Mouse (Mus musculus) neural tube, embryonic 14.5 days (tissue): Measurements from ENCODE around the gene Taf5. TPM values are rescaled to one million over a fixed set of nuclear protein-coding genes. Genes with fewer than 3 reads are reported as not detected.
A peak's percentile ranks its signal among the peaks of the same experiment; 100 is the strongest.

ENCODE experiments used
- ATAC-seq: fragments of 200-750 bp; cut with Nextera tagmentation; 2 replicates; pipeline ENCODE4 v1.8.0; 2017; ENCODE audit warnings: low read depth, mild to moderate bottlenecking, moderate TSS enrichment, moderate library complexity
- H3K27ac ChIP-seq: fragments of 300-500 bp; sonication (generic); 2 replicates; pipeline ENCODE4 v1.5.1; 2014; ENCODE audit warnings: low read depth, mild to moderate bottlenecking, control low read depth, low read length, moderate library complexity, mixed read lengths
- H3K27me3 ChIP-seq: fragments of 300-500 bp; sonication (generic); 2 replicates; pipeline ENCODE4 v1.6.1; 2014; ENCODE audit warnings: low read length; ENCODE audit not compliant: control insufficient read depth, insufficient read depth
- H3K36me3 ChIP-seq: fragments of 300-500 bp; sonication (generic); 2 replicates; pipeline ENCODE4 v1.6.1; 2014; ENCODE audit warnings: low read length, mixed read lengths; ENCODE audit not compliant: control insufficient read depth, insufficient read depth
- H3K4me1 ChIP-seq: fragments of 300-500 bp; sonication (generic); 2 replicates; pipeline ENCODE4 v1.6.1; 2014; ENCODE audit warnings: low read length; ENCODE audit not compliant: control insufficient read depth, insufficient read depth
- H3K4me2 ChIP-seq: fragments of 300-500 bp; sonication (generic); 2 replicates; pipeline ENCODE4 v1.6.1; 2014; ENCODE audit warnings: mild to moderate bottlenecking, low read depth, low read length, control low read depth
- H3K4me3 ChIP-seq: fragments of 300-500 bp; sonication (generic); 2 replicates; pipeline ENCODE4 v1.5.1; 2014; ENCODE audit warnings: low read depth, low read length, control low read depth, mixed read lengths
- H3K9ac ChIP-seq: fragments of 300-500 bp; sonication (generic); replicated peaks from 2 replicates; pipeline ENCODE4 v1.6.1; 2014; ENCODE audit warnings: low read depth, mild to moderate bottlenecking, control low read depth, low read length, mixed read lengths
- H3K9me3 ChIP-seq: fragments of 300-500 bp; sonication (generic); 2 replicates; pipeline ENCODE4 v1.6.1; 2016; ENCODE audit warnings: low read length; ENCODE audit not compliant: control insufficient read depth
- WGBS: fragments of 180-500 bp; shearing (Covaris S2); extraction: QIAGEN DNeasy Blood & Tissue Kit; methylation state at CpG from one replicate; pipeline ENCODE4 v1.1.7; 2014; 5-methylcytosine and 5-hydroxymethylcytosine counted together
- polyA plus RNA-seq: library from polyadenylated mRNA; unstranded; fragments of >200 nt; fragmentation: Nextera tagmentation; extraction: Ambion mirVana; gene quantifications from 2 replicates; pipeline ENCODE4 v1.2.1, GENCODE M21; 2014

Taf5 gene
- polyA plus RNA-seq = 7.7 and 9.8 TPM in 2 replicates

DNA sequence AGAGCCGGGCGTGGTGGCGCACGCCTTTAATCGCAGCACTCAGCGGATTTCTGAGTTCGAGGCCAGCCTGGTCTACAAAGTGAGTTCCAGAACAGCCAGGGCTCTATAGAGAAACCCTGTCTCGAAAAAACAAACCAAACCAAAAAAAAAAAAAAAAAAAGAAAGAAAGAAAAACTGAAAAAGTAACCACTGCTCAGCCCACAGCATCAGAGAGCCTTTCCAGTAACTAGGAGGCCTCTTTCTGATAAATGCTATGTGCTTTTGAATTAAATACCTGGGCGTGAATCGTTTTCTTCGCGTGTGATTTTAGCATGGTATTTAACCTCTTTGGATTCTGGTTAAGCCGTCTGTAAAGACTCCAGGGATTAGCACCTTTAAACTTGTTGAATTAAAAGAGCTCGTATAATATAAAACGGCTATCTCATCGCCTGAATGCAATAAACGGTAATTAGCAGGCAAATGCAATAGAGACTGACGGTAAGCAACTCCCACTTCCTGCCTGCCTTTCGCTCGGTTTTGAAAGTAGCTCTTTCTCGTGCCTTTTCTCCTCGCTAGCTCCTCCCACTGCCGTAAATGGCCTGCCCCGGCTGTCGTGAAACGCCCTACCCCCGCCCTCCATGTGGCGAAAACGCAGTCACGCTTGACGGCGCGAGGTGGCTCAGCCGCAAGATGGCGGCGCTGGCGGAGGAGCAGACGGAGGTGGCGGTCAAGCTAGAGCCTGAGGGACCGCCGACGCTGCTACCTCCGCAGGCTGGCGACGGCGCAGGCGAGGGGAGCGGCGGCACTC lies at the start of gene Taf5:
Taf5 (plus strand) TSS at position 651 of the 787 bp plus-strand sequence.
- Histone ChIP-seq H3K36me3 (peaks cover 12% of the 10 kb centered on the region; the same call in 1 of the 2 replicates), H3K27ac (peak within 1 kb of the TSS; percentile 84), H3K4me2 (peak within 1 kb of the TSS; percentile 54), H3K9me3 (no peaks in the 10 kb centered on the region), H3K27me3 (no peaks in the 10 kb centered on the region; the same call in 1 of the 2 replicates), H3K4me1 (peaks cover 3% of the 10 kb centered on the region; the same call in 1 of the 2 replicates), H3K9ac (peak within 1 kb of the TSS; percentile 80), H3K4me3 (peak within 1 kb of the TSS; percentile 98)
- 12% methylated on average over 46 of the region's 49 CpGs for WGBS
- ATAC-seq = peak; percentile 74

DNA sequence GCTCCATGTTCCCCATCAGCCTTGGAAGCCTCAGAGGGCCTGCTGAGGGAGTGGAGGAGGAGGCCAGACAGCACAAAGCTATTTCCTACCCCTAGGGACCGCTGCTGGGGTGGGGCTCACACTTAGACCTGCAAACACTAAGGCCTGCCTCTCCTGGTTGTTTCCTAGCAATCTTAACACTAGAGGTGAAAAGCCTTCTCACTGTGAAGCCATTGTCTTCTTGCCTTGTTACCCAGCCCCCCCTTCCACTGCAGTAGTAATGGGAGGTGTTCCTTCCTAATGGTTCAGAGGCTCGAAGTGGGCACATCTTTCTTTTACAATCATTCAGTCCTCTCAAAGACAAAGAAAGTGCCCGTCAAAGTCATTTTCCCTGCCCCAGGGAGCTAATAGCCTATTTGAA lies 49.7 kb upstream of the Taf5 start:
- H3K27me3 ChIP-seq = peaks cover 7% of the 10 kb centered on the region; the same call in 1 of the 2 replicates
- H3K9me3 ChIP-seq = no peaks in the 10 kb centered on the region
- H3K4me3 ChIP-seq = peak overlapping the region; percentile 68
- peak overlapping the region; percentile 81 for H3K27ac ChIP-seq
- peaks cover 15% of the 10 kb centered on the region; the same call in 1 of the 2 replicates for H3K4me1 ChIP-seq
- no peak for ATAC-seq
- WGBS = 0% methylated on average over 3 of the region's 3 CpGs
- peak overlapping the region; percentile 71 for H3K4me2 ChIP-seq
- H3K36me3 ChIP-seq = peaks cover 28% of the 10 kb centered on the region
- H3K9ac ChIP-seq = peak overlapping the region; percentile 96

GRCm38 (mm10) chr19:47018330-47018729 lies 49.2 kb upstream of the Taf5 start:
- H3K27me3 ChIP-seq = peaks cover 7% of the 10 kb centered on the region; the same call in 1 of the 2 replicates
- H3K9ac ChIP-seq = peak overlapping the region; percentile 96
- H3K9me3 ChIP-seq = no peaks in the 10 kb centered on the region
- peaks cover 33% of the 10 kb centered on the region for H3K36me3 ChIP-seq
- peak overlapping the region; percentile 68 for H3K4me3 ChIP-seq
- peaks cover 15% of the 10 kb centered on the region; the same call in 1 of the 2 replicates for H3K4me1 ChIP-seq
- peak overlapping the region; percentile 81 for H3K27ac ChIP-seq
- ATAC-seq = no peak
- WGBS = 2% methylated on average over 2 of the region's 2 CpGs
- peak overlapping the region; percentile 71 for H3K4me2 ChIP-seq

DNA sequence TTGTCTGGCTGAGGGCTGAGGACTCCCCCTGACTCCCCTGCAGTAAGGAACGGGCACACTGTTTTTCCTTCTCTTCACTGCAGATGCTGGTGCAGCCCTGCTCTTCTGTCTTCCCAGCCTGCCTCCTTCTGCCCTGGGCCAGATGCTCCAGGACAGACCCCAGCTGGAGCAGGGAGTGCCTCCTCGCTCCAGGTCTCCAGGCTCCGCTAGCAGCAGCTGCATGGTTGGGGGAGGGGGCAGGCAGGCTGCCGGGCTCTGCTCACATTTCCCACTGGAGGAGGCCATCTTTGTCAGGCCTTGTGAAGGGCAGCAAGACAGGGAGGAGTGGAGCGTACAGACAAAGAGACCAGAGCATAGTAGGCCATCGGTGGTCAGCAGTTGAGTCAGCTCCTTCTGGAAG lies 48.2 kb upstream of the Taf5 start:
- H3K4me3 ChIP-seq = peak overlapping the region; percentile 68
- 3% methylated on average over 6 of the region's 6 CpGs for WGBS
- H3K4me2 ChIP-seq = peak overlapping the region; percentile 71
- peak; percentile 32; the same call in 1 of the 2 replicates for ATAC-seq
- H3K27me3 ChIP-seq = peaks cover 6% of the 10 kb centered on the region; the same call in 1 of the 2 replicates
- peak overlapping the region; percentile 81 for H3K27ac ChIP-seq
- no peaks in the 10 kb centered on the region for H3K9me3 ChIP-seq
- H3K36me3 ChIP-seq = peaks cover 41% of the 10 kb centered on the region
- H3K4me1 ChIP-seq = peaks cover 15% of the 10 kb centered on the region; the same call in 1 of the 2 replicates
- H3K9ac ChIP-seq = peak overlapping the region; percentile 96

DNA sequence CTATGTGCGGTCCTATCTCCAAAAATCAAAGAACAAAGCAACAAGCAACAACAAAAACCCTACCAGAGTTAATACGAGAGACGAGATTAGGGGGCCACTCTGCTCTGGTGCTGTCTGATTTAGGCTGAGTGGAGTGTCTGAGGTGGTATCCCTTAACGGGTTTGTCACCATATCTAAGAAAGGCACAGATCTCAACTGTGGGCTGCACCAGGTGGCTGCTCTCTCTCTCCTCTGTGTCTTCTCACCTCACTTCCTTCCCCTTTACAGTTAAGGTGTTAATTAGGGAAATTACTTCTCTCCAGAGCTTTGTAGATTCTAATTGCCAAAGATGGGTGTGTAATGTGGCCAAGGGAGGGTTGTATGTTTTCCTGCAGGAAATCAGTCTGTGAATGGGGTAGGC lies 44.8 kb upstream of the Taf5 start:
- peaks cover 62% of the 10 kb centered on the region for H3K36me3 ChIP-seq

GRCm38 (mm10) chr19:47023546-47023945 lies 44.0 kb upstream of the Taf5 start:
- no peak overlapping the region for H3K9ac ChIP-seq
- peaks cover 15% of the 10 kb centered on the region; the same call in 1 of the 2 replicates for H3K4me1 ChIP-seq
- H3K4me2 ChIP-seq = no peak overlapping the region
- no peaks in the 10 kb centered on the region for H3K27me3 ChIP-seq
- H3K36me3 ChIP-seq = peaks cover 62% of the 10 kb centered on the region
- no peak overlapping the region for H3K27ac ChIP-seq
- ATAC-seq = no peak
- 85% methylated on average over 13 of the region's 13 CpGs for WGBS
- no peak overlapping the region for H3K4me3 ChIP-seq
- H3K9me3 ChIP-seq = no peaks in the 10 kb centered on the region

More for the DNA sequence above, 44.8 kb upstream of the Taf5 start:
- ATAC-seq = no peak
- Histone ChIP-seq H3K9ac (no peak overlapping the region), H3K9me3 (no peaks in the 10 kb centered on the region), H3K4me1 (peaks cover 15% of the 10 kb centered on the region; the same call in 1 of the 2 replicates), H3K4me2 (no peak overlapping the region), H3K4me3 (no peak overlapping the region), H3K27me3 (no peaks in the 10 kb centered on the region), H3K27ac (no peak overlapping the region)
- WGBS = 88% methylated on average over 4 of the region's 4 CpGs

GRCm38 (mm10) chr19:47024954-47025353 lies 42.6 kb upstream of the Taf5 start:
- no peak overlapping the region for H3K9ac ChIP-seq
- H3K36me3 ChIP-seq = peaks cover 59% of the 10 kb centered on the region
- ATAC-seq = no peak
- 88% methylated on average over 10 of the region's 10 CpGs for WGBS
- no peaks in the 10 kb centered on the region for H3K27me3 ChIP-seq
- H3K4me1 ChIP-seq = peaks cover 10% of the 10 kb centered on the region; the same call in 1 of the 2 replicates
- H3K4me3 ChIP-seq = no peak overlapping the region
- no peak overlapping the region for H3K27ac ChIP-seq
- no peaks in the 10 kb centered on the region for H3K9me3 ChIP-seq
- no peak overlapping the region for H3K4me2 ChIP-seq

DNA sequence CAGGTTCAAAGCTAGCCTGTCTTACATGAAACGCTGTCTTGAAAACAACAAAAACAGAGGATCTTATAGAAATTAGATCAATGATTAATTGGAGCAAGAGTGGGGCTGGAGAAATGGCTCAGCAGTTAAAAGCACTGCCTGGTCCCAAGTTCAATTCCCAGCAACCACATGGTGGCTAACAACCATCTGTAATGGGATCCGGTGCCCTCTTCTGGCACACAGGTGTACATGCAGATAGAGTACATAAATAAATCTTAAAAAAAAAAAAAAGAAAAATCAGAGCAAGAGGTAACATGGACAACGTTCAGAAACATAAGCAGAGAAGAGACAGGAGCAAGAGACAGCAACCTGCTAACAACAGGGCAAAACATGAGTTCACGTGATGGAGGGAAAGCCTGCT lies 41.0 kb upstream of the Taf5 start:
- Histone ChIP-seq H3K36me3 (peaks cover 47% of the 10 kb centered on the region), H3K4me2 (no peak overlapping the region), H3K27me3 (no peaks in the 10 kb centered on the region), H3K9ac (no peak overlapping the region), H3K4me1 (no peaks in the 10 kb centered on the region), H3K9me3 (no peaks in the 10 kb centered on the region), H3K27ac (no peak overlapping the region), H3K4me3 (no peak overlapping the region)
- no peak for ATAC-seq
- 80% methylated on average over 4 of the region's 4 CpGs for WGBS

GRCm38 (mm10) chr19:47029796-47030195 lies 37.8 kb upstream of the Taf5 start:
- H3K9me3 ChIP-seq = no peaks in the 10 kb centered on the region
- H3K4me2 ChIP-seq = no peak overlapping the region
- no peak for ATAC-seq
- H3K9ac ChIP-seq = no peak overlapping the region
- H3K27ac ChIP-seq = peak overlapping the region; percentile 53; the same call in 1 of the 2 replicates
- H3K36me3 ChIP-seq = peaks cover 29% of the 10 kb centered on the region; the same call in 1 of the 2 replicates
- H3K4me3 ChIP-seq = no peak overlapping the region
- H3K27me3 ChIP-seq = no peaks in the 10 kb centered on the region
- H3K4me1 ChIP-seq = no peaks in the 10 kb centered on the region
- WGBS = 66% methylated on average over 9 of the region's 9 CpGs
